Mouse (Mus musculus) retina, postnatal 7 days (tissue): ENCODE data around the gene Camta1.

Experiments used
- DNase-seq: peaks from one replicate; pipeline ENCODE4 v3.0.0-alpha.2; 2012; ENCODE audit warnings: low read depth, low spot score

Camta1 gene

DNA sequence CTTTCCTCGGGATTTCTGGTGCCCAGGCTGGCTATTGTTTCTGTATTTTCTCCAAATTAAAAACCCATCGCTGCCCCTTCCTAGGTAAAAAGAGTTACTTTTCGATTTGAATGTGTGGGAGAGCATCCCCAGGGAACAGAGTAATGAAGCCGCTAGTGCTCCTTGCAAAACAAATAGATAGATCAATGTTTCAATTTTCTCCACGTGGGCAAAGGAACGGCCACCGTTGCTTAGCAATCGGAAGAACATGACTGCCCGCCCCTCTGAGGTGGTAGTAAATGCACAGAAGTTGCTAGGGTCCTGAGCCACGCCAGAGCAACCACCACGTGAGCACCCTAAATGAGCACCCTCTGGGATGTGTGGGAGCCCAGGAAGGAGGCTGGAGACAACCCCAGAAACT lies 648.2 kb downstream of the Camta1 start:
- DNase-seq, result no peak

DNA sequence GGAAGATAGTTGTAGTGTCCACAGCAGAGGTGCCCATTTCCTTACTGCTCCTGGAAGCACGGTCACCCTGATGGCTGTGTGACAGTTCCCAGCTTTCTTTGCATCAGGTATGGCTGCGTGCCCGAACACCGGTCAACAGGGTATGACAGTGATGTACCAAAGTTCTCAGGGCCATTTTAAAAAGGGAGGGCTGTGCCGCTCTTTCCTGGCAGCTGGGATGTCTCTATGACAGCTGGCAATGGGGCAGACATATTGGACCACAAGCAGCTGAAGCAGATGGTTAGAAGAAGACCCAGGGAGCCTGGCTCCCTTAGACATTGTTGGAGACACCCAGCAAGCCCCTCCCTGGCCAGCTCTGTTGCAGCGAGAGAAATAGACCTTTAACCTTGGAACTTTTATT lies 649.7 kb downstream of the Camta1 start:
- no peak for DNase-seq

DNA sequence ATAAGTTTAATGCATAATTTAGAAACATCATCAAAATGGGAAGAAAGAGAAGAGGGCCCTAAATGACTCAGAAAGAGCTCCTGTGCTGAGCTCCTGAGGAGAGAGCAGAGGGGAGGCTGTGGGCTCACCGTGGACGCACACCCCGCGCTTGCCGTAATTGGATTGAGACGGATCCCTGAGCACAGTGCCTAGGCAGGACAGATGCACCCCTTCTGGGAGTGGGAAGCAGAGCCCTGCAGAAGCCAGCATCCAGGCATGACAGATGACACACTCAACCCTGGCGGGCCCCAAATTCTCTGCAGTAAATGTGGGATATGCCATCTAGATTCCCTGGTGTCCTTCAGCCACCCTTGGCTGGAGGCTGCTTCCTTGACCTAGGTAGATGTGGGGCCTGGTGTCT lies 654.1 kb downstream of the Camta1 start:
- no peak for DNase-seq

DNA sequence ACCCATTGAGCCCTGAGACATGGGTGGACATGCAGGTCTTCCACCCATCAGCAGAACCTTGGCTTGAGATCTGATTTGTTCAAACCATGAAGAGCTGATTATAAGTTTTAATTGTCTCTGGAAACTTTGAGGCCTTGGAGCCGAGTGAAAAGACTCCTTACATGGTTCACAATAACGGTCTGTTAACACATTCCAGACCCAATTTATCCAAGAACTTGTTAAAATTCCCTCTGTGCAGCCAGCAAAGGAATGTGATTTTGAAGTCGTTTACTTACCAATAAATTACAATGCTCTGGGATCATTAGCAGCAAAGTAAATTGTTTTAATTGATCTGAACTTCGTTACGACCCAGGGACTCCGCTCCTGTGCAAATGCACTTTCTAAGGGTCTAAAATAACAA lies 658.8 kb downstream of the Camta1 start:
- no peak for DNase-seq

DNA sequence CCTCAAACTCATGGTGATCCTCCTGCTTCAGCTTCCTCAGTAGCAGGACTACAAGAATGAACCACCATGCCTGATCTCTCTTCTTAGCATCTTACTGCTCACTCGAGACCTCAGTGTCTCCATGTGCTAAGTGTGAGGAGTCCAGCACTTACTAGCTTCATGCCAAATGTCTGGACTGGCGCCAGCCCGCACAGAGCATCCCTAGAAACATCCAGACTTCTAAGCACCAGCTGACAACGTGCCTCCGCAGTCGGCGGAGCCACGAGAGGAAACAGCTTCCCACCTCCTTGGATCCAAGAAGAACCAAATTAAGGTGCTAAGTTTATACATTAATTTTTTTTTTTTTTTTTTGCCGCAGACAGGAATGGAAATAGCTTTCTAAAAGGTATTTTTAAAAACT lies 661.4 kb downstream of the Camta1 start:
- DNase-seq, result no peak

DNA sequence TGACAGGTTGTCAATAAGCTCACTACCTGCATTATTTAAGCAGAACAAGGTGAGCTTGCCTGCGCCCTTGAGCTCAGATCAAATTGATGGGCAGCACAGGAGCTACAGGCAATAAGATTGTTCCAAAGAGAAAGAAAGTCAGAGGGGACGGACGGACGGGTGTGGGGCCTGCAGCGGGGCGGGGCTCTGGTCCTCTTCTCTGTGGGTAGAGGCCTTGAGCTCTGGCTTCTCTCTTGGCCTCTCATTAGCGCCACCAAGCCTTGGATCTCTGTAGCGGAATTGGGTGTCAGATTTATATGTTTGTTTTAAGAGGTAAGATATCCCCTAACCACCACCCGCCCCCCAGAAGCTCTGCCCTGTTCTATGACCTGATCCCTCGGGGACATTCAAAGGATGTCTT lies 666.5 kb downstream of the Camta1 start:
- no peak for DNase-seq

DNA sequence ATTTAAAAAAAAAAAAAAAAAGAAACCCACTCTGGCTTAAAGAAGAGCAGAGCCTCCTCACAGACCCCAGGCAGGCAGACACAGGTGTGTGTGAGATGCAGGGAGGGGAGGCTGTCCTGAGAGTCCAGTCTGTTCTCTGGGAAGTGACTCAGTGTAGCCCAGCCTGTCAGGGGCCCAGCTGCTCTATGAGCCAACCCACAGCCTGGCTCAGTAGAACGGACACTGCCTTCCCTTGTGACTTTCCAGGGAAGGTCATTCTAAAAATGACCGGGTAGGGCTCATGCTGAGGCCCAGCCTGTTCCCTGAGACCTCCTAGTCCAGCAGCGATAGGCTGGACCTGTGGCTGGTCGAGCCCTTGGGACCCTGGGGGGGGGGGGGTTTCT lies 667.0 kb downstream of the Camta1 start:
- no peak for DNase-seq

DNA sequence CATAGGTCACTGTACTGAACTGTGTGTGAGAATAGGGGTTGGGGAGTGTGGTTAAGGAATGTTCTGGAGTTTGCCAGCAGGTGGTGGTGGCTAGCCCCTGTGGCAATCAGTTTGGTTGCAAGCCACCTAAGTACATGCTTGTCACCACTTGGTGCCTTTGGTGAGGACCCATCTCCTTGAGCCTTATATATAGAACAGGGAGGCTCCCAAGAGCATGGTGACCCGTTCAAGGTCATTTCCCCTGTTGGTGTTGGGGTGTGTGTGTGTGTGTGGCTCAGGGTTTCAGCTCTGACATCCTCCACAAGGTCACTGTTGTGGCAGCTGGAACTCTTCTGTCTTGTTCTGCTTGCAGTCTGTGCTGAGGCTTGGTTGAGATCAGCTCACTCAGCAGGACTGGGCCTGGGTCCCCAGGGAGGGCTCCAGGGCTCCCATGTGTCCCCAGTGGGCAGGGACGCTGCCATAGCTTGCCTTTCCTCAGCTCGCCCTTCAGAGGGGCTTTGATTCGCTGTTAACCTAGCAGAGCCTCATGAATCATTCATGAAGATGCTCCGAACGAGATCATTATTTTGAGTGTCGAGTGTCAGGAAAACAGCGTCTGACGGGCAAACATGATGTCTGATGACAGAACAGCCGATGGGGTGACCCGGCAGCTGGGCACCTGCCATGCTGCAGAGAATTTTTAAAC lies 667.5 kb downstream of the Camta1 start:
- no peak for DNase-seq

DNA sequence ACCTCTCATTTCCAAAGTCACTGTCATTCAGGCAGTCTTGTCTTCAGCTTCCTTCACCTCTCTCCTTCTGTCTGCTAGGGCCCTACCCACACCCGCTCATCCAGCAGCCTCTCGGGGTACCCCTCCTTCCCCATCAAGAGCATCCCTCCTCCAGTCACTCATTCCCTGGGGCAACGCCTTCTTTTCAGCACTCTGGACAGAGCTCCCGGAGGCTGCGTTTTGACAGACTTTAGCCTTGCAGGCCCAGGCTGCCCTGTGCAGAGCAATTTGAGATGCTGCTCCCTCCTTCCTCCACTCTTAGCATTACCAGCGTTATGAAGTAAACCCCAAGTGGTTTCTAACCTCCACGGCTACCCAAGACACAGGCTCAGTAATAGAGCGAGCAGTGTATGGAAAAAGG lies 675.2 kb downstream of the Camta1 start:
- no peak for DNase-seq

DNA sequence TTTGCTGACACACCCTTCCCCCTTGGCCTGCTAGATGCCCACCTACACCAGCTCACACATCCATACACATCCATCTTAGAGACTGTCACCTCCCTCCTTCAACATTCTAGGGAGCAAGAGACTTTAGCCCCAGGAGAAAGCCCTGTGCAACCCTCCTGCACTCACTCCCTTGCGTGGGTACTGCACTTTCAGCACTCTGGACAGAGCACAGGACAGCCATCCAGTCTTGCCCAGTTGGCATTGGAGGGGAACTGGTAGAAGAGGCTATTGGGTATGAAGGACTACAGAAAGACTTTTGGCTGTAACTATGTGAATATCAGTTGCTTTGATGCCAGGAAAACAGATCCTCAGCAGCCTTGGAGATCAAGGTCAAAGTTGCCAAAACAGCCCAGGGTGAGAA lies 675.9 kb downstream of the Camta1 start:
- DNase-seq, result no peak

DNA sequence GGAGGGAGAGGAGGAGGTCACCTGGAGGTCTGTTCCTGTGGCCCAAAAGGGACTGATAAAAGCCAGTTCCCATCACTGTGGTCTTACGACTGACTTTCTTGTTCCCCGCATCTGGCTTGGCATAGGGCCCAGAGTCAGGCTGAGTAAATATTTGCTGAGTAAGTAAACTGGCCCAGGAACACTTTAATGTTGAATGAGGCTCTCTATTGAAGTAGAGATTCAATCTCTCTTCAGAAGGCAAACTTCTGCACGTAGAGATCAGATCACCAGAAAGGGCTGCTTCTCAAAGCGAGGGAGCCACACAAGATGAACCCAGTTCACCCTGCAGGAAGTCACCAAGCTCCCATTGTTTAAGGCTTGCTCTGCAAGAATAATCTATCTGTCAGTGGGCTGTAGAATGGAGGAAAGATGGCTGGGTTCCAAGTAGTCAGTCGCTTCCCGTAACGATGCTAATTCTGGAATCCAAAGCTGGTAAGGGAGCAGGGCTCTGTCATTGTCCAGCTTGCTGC lies 681.2 kb downstream of the Camta1 start:
- DNase-seq, result no peak

DNA sequence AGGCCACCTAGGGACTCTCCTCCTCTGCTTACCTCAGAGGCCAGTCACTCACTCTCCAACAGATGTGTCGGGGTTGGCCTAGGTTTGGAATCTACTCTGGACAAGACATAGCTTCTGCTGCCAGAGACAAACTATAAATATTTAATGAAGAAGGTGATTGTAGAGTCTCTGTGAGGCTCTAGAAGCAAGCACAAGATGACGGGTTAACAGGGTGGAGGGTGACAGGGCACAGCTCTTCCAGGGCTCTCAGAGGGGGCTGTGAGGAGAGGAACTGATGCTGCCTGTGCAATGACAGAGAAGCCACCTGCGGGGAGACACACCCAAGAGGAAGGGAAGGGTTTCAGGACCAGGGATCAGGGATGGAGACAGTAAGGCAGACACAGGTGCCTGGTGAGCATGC lies 682.0 kb downstream of the Camta1 start:
- DNase-seq, result no peak

DNA sequence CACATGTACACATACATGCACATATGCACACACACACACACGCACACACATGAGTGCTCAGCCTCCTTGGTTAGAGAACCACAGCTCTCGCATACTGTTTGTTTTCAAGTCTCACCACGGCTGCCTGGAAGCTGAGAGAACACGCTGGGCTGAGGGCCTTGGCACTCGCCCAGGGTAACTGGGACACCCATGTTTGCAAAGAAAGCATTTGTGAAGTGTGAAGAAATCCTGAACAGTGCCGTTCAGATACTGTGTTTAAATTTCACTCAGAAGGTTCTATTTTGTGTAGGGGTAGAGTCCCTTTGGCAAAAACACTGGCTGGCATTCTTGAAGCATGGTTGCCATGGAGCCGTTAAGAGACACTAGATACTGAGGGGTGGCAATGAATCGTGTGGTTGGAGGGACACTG lies 682.7 kb downstream of the Camta1 start:
- no peak for DNase-seq

DNA sequence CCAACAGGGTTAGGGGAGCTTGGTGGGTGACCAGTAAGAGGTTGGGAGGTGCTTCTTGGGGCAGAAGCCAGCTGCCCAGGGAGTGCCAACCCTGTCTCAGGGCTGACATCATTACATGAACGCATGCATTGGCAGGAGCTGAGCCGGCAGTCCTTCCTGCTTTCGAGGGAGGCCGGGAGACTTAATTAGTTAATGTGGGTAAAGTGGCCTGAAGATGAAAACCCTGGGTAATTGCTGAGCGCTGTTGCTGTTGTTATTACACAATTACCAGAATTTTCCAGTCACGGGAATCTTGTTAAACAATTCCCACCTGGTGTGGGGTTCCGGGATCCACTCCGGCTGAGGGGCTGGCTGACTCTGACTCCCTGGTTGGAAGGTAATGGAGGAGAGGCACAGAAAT lies 689.1 kb downstream of the Camta1 start:
- no peak for DNase-seq

DNA sequence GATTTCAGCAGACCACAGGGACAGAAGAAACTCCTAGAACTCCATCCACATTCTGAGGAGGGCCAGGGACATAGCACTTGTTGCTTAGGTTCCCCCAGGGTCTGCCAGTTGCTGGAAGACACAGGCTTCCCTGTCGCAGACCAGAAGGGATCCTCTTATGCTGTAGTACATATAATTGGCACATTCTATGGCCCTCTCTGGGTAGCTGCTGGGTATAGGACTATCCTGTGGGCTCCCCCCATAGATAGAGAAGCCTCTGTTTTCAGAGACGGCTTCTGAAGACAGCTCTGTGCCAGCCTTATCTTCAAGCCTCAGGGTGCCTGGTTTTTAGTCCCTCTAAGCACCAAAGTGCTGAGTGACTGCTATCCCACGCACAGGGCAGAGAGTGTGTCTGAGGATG lies 690.6 kb downstream of the Camta1 start:
- no peak for DNase-seq

DNA sequence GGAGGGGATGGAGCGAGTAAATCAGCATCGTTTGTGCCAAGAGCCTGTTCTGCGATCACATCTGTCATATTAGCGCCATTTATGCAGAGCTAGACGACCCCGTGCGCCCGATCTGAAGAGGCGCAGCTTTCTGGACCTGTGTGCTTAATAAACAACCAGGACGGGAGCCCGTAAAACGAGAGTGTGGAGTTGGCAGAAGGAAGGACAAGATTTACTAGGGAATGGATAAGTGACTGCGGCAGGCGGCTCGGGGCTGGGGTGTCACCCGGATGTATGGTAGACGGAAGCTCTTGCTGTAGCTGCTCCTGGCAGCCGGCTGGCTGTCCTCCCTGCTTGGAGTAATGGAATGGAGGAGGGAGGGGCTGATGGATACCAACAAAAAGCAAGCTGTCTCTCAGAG lies 691.0 kb downstream of the Camta1 start:
- DNase-seq, result no peak

DNA sequence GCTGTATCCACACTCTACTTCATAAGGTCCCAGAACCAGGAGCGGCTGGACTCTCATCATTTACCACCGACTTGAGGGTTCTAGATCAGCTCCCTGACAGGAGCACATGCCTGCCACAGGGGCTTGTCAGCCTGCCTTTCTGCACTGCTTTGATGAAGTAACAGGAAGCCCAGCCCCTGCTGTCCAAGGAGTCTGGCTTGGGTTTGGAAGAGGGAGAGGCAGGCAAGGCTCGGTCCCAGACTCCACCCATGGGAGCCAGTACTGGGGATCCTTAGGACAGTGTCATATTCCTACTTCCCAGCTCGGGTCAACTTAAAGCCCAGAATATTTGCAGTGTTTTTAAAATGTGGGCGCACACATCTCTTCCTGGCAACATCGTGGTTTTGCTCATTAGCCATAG lies 694.7 kb downstream of the Camta1 start:
- no peak for DNase-seq

DNA sequence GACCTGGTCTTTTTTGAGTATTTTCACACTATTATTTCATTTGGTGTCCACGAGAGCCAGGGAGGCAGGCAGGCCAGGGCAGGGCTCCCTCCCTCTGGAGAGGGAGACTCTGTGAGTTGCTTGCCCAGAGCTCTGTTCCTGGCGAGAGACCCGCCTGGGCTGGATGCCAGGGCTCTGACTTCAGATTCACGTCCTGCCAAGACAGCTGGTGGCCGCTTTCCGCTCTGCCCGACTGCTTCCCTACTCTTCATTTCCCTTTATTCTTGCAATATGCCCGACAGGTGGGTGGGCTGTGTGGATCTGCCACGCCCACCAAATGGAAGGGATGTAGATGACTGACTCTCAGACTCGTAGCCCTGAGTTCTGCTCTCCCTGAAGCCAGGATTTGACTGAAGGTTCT lies 696.1 kb downstream of the Camta1 start:
- DNase-seq, result peak; percentile 51

DNA sequence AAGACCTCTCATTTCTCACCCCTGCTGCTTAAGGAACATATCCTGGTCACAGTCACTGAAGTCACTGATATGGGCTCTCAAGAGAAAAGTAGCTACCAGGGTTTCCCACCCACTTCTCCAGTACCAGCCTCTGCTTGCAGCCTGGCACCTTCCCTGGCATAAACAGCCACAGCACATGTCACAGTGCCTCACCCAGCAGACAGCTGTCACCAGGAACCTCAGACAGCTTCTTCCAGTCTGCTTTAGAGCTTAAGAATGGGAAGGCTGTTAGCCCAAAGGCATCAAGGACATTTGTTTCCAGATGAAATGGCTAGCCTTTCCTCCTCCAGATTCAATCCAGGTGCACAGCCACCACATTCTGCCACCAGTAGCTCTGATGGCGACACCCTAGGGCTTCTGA lies 697.4 kb downstream of the Camta1 start:
- no peak for DNase-seq

DNA sequence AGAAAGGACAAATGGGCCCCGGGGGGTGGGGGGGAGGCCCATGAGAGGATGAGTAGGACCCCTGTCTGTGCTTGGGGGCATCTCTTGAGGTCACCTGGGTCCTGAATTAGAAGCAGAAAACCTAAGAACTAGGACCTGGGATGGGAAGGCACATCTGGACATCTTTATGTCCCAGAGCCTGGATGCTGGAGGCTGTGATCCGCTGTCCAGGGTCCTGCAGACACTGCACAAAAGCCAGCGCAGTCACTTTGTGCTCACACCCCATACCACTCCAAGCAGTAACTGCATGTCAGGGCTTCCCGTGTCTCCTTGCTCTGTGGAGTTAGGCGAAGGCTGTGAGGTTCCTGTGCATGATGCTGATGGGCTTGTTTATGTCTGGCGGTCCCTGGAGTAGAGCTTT lies 699.8 kb downstream of the Camta1 start:
- DNase-seq, result no peak

DNA sequence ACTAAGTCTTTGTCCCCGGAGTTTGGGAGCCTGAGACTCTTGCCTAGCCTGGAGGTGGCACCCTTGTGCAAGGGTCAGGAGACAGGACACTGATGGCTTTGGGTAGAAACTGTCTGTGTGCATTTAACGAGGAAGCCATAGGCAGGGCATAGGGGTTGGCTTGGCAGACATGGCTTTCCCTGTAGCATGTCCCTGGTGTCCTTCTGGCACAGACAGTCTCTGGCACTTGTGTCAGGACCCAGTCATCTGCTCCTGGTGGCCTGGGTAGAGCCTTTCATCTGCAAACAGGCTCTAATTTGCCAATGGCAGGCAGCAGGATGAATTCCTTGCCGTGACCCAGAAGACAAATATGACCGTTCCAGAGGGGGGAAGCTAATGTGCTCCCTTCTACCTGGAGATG lies 700.7 kb downstream of the Camta1 start:
- DNase-seq, result no peak

DNA sequence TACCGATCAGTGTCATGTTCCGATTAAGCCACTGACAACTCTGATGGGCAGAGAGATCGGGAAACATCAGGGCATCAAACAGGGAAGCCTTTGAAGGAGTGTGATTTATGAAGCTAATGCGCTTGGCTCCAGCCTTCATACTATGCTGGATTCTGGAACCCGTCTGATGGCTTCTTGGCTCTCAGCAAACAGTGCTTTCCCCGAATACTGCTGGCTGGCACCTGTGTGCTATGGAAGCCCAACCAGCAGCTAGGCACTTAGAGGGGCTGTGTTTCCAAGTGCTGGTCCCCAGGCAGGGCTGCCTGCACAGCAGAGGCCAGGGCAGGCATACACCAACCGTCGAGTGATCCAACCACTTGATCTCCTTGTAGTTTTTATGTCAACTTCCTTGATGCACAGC lies 701.2 kb downstream of the Camta1 start:
- DNase-seq, result no peak

DNA sequence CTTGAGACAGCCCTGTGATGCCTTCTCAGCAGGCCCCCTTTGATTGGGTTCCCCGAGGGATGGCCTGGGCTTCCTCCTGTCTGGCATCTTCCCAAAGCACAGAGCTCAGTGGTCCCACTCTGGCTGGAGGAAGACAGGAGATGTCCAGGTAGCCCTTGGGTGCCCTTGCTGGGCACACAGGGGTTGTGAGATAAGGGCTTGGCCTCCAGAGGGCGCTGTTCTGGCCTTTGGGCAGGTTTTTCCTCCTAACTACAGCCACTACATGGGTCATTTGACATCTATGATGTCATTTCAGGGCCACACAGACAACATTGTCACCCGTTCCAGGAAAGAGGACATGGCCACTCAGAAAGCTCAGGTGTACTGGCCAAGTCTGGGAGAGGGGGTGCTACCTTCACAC lies 703.4 kb downstream of the Camta1 start:
- no peak for DNase-seq

DNA sequence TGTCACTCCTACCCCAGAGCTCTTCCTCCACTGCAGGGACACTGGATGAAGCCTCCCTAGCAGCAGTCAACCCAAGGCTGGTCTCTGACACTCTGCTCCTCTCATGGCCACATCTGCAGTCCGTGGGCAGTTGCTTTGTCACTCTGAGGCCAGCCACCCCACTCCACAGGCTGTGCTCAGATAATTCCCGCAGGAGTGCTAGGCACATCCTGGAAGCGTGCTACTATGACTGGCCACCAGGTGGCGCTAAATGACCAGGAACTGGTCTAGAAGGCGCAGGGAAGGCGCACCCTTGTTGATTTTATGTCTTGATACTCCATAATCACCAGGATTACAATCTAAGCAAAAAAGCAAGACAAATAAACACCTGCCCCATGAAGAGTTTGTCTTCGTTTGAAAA lies 704.8 kb downstream of the Camta1 start:
- DNase-seq, result peak; percentile 80
